Mouse (Mus musculus) embryo, embryonic 11 days (tissue): ENCODE results near the gene B3galt4.

Experiments
- DNase-seq: peaks from one replicate; pipeline ENCODE4 v3.0.0-alpha.2; 2015

Gene B3galt4

DNA sequence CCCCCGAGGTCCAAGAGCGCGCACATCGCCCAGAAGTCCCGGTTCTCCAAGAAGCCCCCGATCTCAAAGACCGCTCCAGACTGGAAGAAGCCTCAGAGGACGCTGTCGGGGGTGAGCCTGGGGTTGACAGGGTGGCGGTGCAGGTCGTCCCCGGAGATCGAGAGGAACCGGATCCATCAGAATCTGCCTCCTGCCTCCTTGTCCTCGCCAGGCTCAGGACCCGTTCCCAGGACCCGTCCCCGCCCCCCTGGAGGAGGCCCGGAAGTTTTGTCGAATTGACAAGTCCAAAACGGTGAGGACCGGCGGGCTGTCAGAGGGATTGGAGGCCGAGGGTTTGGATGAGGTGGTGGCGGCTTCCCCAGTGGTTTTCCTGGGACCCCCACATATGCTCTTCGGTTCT, 10.3 kb downstream of the B3galt4 start:
- DNase-seq = no peak

DNA sequence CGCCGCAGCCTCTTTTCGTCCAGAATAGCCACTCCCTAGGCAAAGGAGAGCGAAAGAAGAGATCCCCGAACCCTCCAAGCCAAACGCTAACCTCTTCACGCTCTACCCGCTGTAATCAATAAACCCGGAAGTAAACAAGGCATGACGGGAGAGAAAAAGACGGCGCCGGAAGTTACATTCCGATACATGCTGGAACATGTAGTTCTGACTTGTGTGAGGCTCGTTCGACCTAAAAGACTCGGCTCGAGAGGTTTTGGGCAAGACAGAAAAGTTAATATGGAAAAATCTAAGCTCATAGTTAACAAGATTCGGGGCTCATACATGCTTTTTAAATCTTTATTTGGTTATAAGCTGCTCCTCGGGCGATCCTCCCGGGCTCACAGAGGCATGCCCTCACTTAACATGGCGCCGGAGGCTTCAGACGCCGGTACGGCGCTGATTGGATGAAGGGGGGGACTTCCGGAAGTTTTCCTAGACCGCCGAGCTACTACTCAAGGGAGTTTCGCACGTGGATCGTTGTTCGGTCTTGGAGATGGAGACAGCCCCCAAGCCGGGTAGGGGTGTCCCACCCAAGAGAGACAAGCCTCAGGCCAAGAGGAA, 11.0 kb downstream of the B3galt4 start, which contains the start of the genes Pfdn6 and Wdr46:
Pfdn6 (minus strand) TSS at position 138 of the 600 bp plus-strand sequence.
Wdr46 (plus strand) TSS at position 455 of the 600 bp plus-strand sequence.
- DNase-seq = peak; percentile 94

- no peak for DNase-seq
These were observed 12.5 kb downstream of the B3galt4 start for GRCm38 (mm10) chr17:33938783-33939182.

DNA sequence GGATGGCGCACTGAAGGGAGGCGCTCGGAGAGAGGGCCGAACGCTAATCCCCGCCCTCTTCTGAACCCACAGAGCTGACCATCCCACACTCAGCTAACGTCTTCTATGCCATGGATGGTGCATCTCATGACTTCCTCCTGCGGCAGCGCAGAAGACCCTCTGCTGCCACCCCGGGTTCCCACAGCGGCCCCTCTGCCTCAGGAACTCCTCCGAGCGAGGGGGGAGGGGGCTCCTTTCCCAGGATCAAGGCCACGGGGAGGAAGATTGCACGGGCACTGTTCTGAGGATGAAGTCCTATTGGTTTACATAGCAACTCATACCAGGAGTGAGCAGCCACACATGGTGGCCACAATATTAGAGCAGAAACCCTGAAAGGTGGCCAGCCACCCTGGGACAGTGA, 14.3 kb downstream of the B3galt4 start:
- no peak for DNase-seq

DNA sequence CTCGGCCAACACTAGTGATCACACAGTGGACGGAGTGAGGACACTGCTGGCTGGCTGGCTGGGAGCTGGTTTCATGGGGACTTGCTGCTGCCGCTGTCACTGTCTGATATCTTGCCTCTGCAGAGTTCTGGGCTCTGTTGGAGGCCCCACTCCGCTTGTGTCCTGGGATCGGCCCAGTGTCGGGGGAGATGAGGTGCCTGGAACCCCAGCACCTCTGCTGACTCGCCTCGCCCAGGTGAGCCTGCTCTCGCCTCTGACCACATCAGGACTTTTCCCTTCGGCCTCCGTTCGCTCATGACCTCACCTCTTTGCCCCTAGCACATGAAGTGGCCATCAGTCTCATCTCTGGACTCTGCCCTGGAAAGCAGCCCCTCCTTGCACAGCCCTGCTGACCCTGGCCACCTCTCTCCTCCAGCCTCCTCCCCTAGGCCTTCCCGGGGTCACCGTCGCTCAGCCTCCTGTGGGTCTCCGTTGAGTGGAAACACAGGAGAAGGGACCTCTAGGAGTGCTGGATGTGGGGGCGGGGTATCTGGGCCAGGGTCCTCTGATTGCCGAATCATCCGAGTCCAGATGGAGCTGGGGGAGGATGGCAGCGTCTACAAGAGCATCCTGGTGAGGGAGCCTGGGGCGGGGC, 15.7 kb downstream of the B3galt4 start:
- no peak for DNase-seq

- no peak for DNase-seq
These were observed 18.3 kb downstream of the B3galt4 start for GRCm38 (mm10) chr17:33932970-33933369.

- DNase-seq = no peak
These were observed 18.8 kb downstream of the B3galt4 start for GRCm38 (mm10) chr17:33932448-33932847.

DNA sequence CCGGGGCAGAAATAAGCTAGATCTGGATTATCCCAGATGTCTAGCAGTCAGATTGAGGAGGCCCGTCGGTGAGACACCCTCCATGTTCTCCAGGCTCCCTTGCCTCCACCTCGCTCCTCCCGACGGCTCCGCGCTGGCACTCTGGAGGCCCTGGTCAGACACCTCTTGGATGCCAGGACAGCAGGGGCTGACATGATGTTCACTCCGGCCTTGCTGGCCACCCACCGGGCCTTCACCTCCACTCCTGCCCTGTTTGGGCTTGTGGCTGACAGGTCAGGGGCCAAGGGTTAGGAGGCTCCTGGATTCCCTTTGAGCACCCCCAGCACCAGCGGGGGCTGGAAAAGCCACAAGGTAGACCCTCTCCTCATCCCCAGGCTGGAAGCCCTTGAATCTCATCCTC, 19.3 kb downstream of the B3galt4 start:
- DNase-seq = no peak

DNA sequence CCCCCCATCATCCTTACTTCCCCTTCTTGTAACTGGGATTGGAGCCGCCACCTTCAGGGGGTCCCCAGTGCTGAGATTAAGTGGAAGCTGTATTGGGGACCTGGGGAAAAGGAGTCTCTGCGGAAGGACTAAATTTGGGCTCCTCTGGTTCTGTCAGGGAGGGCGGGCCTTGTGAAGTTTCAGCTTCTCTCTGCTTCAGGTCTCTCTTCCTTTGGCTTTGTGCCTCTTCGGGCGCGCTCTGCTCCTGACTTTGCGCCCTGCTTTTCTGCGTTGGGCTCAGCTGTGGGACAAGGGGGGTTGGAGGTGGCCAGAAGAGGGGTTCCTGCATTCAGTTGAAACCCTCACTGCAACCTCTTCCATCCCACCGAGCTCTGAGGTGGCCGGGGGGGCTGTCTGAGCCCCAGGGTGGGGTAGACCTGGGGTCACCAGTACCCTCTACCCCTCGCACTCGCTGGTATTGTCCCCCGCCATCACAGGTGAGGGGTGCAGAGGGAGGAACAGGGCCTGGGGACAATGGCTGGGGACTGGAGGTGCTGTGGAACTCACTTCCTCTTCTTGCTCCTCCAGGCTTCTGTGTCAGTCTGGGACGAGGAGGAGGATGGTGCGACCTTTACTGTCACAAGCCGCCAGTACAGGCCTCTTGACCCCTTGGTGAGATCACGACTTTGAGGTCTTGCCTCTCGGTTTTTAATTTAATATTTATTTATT, 20.0 kb downstream of the B3galt4 start:
- no peak for DNase-seq

- DNase-seq = peak; percentile 46
These were observed 20.8 kb downstream of the B3galt4 start for GRCm38 (mm10) chr17:33930280-33931158.

GRCm38 (mm10) chr17:33929371-33930279, 21.7 kb downstream of the B3galt4 start, which contains the start of gene Rgl2:
Rgl2 (plus strand) TSS chr17:33929543.
- DNase-seq = peak; percentile 98

- DNase-seq = no peak
These were observed 22.9 kb downstream of the B3galt4 start for GRCm38 (mm10) chr17:33928251-33928947.

- no peak for DNase-seq
These were observed 24.9 kb downstream of the B3galt4 start for GRCm38 (mm10) chr17:33926207-33926932.

DNA sequence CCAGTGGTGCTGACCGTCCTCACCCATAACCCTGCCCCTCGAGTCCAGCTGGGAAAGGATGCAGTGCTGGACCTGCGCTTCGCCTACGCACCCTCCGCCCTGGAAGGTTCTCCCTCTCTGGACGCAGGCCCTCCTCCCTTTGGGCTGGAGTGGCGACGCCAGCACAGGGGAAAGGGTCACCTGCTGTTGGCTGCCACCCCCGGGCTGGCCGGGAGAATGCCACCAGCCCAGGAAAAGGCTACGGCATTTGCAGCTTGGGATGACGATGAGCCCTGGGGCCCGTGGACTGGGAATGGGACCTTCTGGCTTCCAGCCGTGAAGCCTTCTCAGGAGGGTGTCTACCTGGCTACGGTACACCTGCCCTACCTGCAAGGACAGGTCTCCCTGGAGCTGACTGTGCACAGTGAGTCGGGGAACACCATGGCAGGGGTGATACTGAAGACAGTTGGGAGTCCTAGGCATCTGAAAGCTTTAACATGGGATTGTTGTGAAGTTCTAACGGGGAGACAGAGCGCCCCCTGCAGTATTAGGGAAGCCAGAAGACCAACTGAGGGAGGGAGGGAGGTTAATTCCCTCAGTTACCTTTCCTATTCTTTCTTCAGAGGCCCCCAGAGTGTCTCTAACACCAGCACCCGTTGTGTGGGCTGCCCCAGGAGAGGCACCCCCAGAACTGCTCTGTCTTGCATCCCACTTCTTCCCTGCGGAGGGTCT, 25.7 kb downstream of the B3galt4 start:
- no peak for DNase-seq

DNA sequence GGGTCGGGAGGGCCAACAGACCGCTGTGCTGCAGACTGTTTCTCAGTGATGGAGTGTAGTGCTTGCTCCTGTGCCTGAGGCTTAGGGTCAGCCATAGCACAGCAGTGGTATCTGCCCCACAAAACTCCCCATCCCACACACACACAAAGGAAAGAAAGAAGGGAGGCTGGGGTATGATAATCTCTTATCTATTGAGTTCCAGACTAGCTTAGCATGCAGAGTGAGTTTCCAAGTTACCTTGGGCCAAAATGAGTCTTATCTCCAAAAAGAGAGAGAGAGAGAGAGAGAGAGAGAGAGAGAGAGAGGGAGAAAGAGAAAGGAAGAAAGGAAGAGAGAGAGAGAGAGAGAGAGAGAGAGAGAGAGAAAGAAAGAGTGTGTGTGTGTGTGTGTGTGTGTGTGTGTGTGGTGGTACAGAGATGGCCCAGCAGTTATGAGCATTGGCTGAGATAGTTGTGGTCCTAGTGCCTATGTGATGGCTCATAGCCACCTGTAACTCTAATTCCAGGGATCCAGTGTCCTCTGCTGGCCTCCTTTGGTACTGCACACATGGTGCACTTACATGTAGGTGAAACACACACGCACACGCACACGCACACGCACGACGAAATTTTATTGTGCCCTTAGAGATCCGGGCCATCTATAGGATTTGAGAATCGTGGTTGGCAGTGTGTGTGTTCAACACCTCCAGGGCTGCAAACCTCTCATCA, 26.6 kb downstream of the B3galt4 start:
- DNase-seq = peak; percentile 19

- no peak for DNase-seq
These were observed 29.9 kb downstream of the B3galt4 start for GRCm38 (mm10) chr17:33921361-33921760.

- DNase-seq = peak; percentile 90
These were observed 30.8 kb downstream of the B3galt4 start for GRCm38 (mm10) chr17:33920282-33921097.
